Mouse (Mus musculus): Measurements from ENCODE around the gene Zfp644. TPM values are rescaled to one million over a fixed set of nuclear protein-coding genes. Genes with fewer than 3 reads are reported as not detected.

Zfp644 gene
- polyA plus RNA-seq (2012; ENCODE audit: insufficient read depth, insufficient read length, missing spikeins), result 18.6 and 19.2 TPM in 2 replicates

- no peak for TF ChIP-seq CTCF (IDR thresholded peaks at IDR 0.05; ENCODE audit: low read depth, low read length)
- TF ChIP-seq POLR2A (IDR thresholded peaks at IDR 0.05; ENCODE audit: borderline replicate concordance, low read depth, low read length), result no peak
- H3K27ac ChIP-seq (ENCODE audit: insufficient read depth, low read depth, low read length), result peak within 1 kb of the TSS; percentile 74
- H3K4me1 ChIP-seq (ENCODE audit: control insufficient read depth, insufficient read depth, low read length), result peaks cover 10% of the 10 kb centered on the region; the same call in 1 of the 2 replicates
- peak within 1 kb of the TSS; percentile 91 for H3K4me3 ChIP-seq (ENCODE audit: insufficient read depth, low read length)
Observed at GRCm38 (mm10) chr5:106696396-106697337, at the start of gene Zfp644. Gene Zfp644, minus strand, starts transcription at chr5:106697287.

GRCm38 (mm10) chr5:106739716-106740115 is 42.6 kb upstream of the Zfp644 start:
- no peak for TF ChIP-seq CTCF (IDR thresholded peaks at IDR 0.05; ENCODE audit: low read depth, low read length)
- TF ChIP-seq POLR2A (IDR thresholded peaks at IDR 0.05; ENCODE audit: borderline replicate concordance, low read depth, low read length), result no peak
- no peak overlapping the region for H3K27ac ChIP-seq (ENCODE audit: insufficient read depth, low read depth, low read length)
- H3K4me1 ChIP-seq (ENCODE audit: control insufficient read depth, insufficient read depth, low read length), result no peaks in the 10 kb centered on the region
- no peak overlapping the region for H3K4me3 ChIP-seq (ENCODE audit: insufficient read depth, low read length)

- H3K4me1 ChIP-seq (ENCODE audit: control insufficient read depth, insufficient read depth, low read length), result no peaks in the 10 kb centered on the region
Observed at GRCm38 (mm10) chr5:106723487-106723886, 26.4 kb upstream of the Zfp644 start.

GRCm38 (mm10) chr5:106722771-106723170 is 25.7 kb upstream of the Zfp644 start:
- H3K27ac ChIP-seq (ENCODE audit: insufficient read depth, low read depth, low read length), result no peak overlapping the region
- no peaks in the 10 kb centered on the region for H3K4me1 ChIP-seq (ENCODE audit: control insufficient read depth, insufficient read depth, low read length)
- TF ChIP-seq POLR2A (IDR thresholded peaks at IDR 0.05; ENCODE audit: borderline replicate concordance, low read depth, low read length) (no peak), CTCF (IDR thresholded peaks at IDR 0.05; ENCODE audit: low read depth, low read length) (no peak)
- no peak overlapping the region for H3K4me3 ChIP-seq (ENCODE audit: insufficient read depth, low read length)

More at GRCm38 (mm10) chr5:106723487-106723886, 26.4 kb upstream of the Zfp644 start:
- TF ChIP-seq CTCF (IDR thresholded peaks at IDR 0.05; ENCODE audit: low read depth, low read length) (no peak), POLR2A (IDR thresholded peaks at IDR 0.05; ENCODE audit: borderline replicate concordance, low read depth, low read length) (no peak)
- H3K4me3 ChIP-seq (ENCODE audit: insufficient read depth, low read length), result no peak overlapping the region
- no peak overlapping the region for H3K27ac ChIP-seq (ENCODE audit: insufficient read depth, low read depth, low read length)

- Histone ChIP-seq H3K4me3 (ENCODE audit: insufficient read depth, low read length) (no peak overlapping the region), H3K27ac (ENCODE audit: insufficient read depth, low read depth, low read length) (no peak overlapping the region), H3K4me1 (ENCODE audit: control insufficient read depth, insufficient read depth, low read length) (peaks cover 4% of the 10 kb centered on the region; the same call in 1 of the 2 replicates)
- no peak for TF ChIP-seq POLR2A (IDR thresholded peaks at IDR 0.05; ENCODE audit: borderline replicate concordance, low read depth, low read length)
- TF ChIP-seq CTCF (IDR thresholded peaks at IDR 0.05; ENCODE audit: low read depth, low read length), result no peak
Observed at GRCm38 (mm10) chr5:106711870-106712277, 14.8 kb upstream of the Zfp644 start.

- H3K27ac ChIP-seq (ENCODE audit: insufficient read depth, low read depth, low read length), result no peak overlapping the region
- peaks cover 4% of the 10 kb centered on the region; the same call in 1 of the 2 replicates for H3K4me1 ChIP-seq (ENCODE audit: control insufficient read depth, insufficient read depth, low read length)
- TF ChIP-seq POLR2A (IDR thresholded peaks at IDR 0.05; ENCODE audit: borderline replicate concordance, low read depth, low read length) (no peak), CTCF (IDR thresholded peaks at IDR 0.05; ENCODE audit: low read depth, low read length) (no peak)
- H3K4me3 ChIP-seq (ENCODE audit: insufficient read depth, low read length), result no peak overlapping the region
Observed at GRCm38 (mm10) chr5:106711220-106711726, 14.2 kb upstream of the Zfp644 start.

- no peak overlapping the region for H3K4me3 ChIP-seq (ENCODE audit: insufficient read depth, low read length)
- H3K27ac ChIP-seq (ENCODE audit: insufficient read depth, low read depth, low read length), result no peak overlapping the region
- peaks cover 4% of the 10 kb centered on the region; the same call in 1 of the 2 replicates for H3K4me1 ChIP-seq (ENCODE audit: control insufficient read depth, insufficient read depth, low read length)
- no peak for TF ChIP-seq CTCF (IDR thresholded peaks at IDR 0.05; ENCODE audit: low read depth, low read length)
Observed at GRCm38 (mm10) chr5:106710611-106711010, 13.5 kb upstream of the Zfp644 start.

- no peak for TF ChIP-seq POLR2A (IDR thresholded peaks at IDR 0.05; ENCODE audit: borderline replicate concordance, low read depth, low read length)
- TF ChIP-seq CTCF (IDR thresholded peaks at IDR 0.05; ENCODE audit: low read depth, low read length), result no peak
- Histone ChIP-seq H3K4me3 (ENCODE audit: insufficient read depth, low read length) (no peak overlapping the region), H3K27ac (ENCODE audit: insufficient read depth, low read depth, low read length) (no peak overlapping the region), H3K4me1 (ENCODE audit: control insufficient read depth, insufficient read depth, low read length) (peaks cover 4% of the 10 kb centered on the region; the same call in 1 of the 2 replicates)
Observed at GRCm38 (mm10) chr5:106710085-106710409, 13.0 kb upstream of the Zfp644 start.

GRCm38 (mm10) chr5:106709388-106710084 is 12.4 kb upstream of the Zfp644 start:
- H3K4me3 ChIP-seq (ENCODE audit: insufficient read depth, low read length), result no peak overlapping the region
- H3K4me1 ChIP-seq (ENCODE audit: control insufficient read depth, insufficient read depth, low read length), result peaks cover 4% of the 10 kb centered on the region; the same call in 1 of the 2 replicates
- TF ChIP-seq CTCF (IDR thresholded peaks at IDR 0.05; ENCODE audit: low read depth, low read length), result no peak
- TF ChIP-seq POLR2A (IDR thresholded peaks at IDR 0.05; ENCODE audit: borderline replicate concordance, low read depth, low read length), result no peak
- no peak overlapping the region for H3K27ac ChIP-seq (ENCODE audit: insufficient read depth, low read depth, low read length)

All from bone marrow macrophage, adult 2 months (primary cell).